Mouse (Mus musculus) testis, adult 2 months (tissue): ENCODE measurements around the gene Col25a1.

Experiments
- CTCF ChIP-seq: fragments of 200-500 bp; IDR thresholded peaks from 2 replicates; pipeline ENCODE4 v1.5.1; 2012; ENCODE audit warnings: low read depth, mild to moderate bottlenecking, inconsistent platforms, low read length, moderate library complexity; ENCODE audit not compliant: control insufficient read depth, insufficient read depth, insufficient replicate concordance
- POLR2A ChIP-seq: fragments of 200-500 bp; IDR thresholded peaks from 2 replicates; pipeline ENCODE4 v1.6.1; 2012; ENCODE audit warnings: low read depth, mild to moderate bottlenecking, inconsistent platforms, low read length, moderate library complexity; ENCODE audit not compliant: control insufficient read depth

DNA sequence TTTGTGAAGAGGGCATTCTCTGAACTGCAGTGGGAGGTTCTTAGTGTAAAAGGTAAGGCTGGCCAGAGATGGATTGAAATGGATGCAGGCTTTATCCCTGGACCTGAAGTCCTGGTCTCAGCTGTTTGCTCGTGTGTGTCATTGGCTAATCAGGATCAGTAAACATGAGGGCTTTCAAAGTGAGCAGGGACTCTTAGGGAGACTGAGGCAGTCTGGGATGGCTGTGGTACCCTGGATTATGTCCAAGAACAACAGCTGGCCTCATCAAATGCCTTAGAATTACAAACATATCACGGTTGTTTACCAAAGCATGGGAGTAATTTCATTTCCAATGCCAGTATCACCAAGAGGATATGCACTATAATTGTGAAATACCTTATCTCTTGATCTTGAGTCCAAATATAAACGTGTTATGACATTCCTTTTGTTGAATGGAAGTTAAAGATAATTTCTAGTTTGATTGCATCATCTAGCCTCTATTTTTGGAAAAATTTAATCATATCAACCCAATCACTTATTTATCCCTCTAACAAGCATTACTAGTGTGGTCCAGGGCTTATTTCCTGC, 201.1 kb downstream of the Col25a1 start:
- no peak for TF ChIP-seq CTCF
- TF ChIP-seq POLR2A: no peak
